Mouse (Mus musculus) liver, embryonic 12.5 days (tissue): ENCODE measurements around the gene Accsl. TPM values are rescaled to one million over a fixed set of nuclear protein-coding genes. Genes with fewer than 3 reads are reported as not detected.

ENCODE experiments used
- ATAC-seq: fragments of 200-750 bp; cut with Nextera tagmentation; 2 replicates; pipeline ENCODE4 v1.8.0; 2017; ENCODE audit warnings: moderate number of reproducible peaks, mild to moderate bottlenecking, moderate library complexity
- H3K27ac ChIP-seq: fragments of 300-500 bp; sonication (generic); 2 replicates; pipeline ENCODE4 v1.5.1; 2016; ENCODE audit warnings: mild to moderate bottlenecking
- H3K27me3 ChIP-seq: fragments of 300-500 bp; sonication (generic); replicated peaks from 2 replicates; pipeline ENCODE4 v1.6.1; 2016; ENCODE audit warnings: mild to moderate bottlenecking, moderate library complexity
- H3K36me3 ChIP-seq: fragments of 300-500 bp; sonication (generic); 2 replicates; pipeline ENCODE4 v1.6.1; 2016; ENCODE audit warnings: mild to moderate bottlenecking, moderate library complexity
- H3K4me1 ChIP-seq: fragments of 300-500 bp; sonication (generic); 2 replicates; pipeline ENCODE4 v1.6.1; 2016
- H3K4me2 ChIP-seq: fragments of 300-500 bp; sonication (generic); 2 replicates; pipeline ENCODE4 v1.6.1; 2016; ENCODE audit warnings: mild to moderate bottlenecking, moderate library complexity
- H3K4me3 ChIP-seq: fragments of 300-500 bp; sonication (generic); 2 replicates; pipeline ENCODE4 v1.5.1; 2016; ENCODE audit warnings: mild to moderate bottlenecking, moderate library complexity
- H3K9ac ChIP-seq: fragments of 300-500 bp; sonication (generic); 2 replicates; pipeline ENCODE4 v1.6.1; 2016; ENCODE audit warnings: mild to moderate bottlenecking, moderate library complexity
- H3K9me3 ChIP-seq: fragments of 300-500 bp; sonication (generic); replicated peaks from 2 replicates; pipeline ENCODE4 v1.6.1; 2016; ENCODE audit warnings: mild to moderate bottlenecking, moderate library complexity
- WGBS: fragments of 180-500 bp; shearing (Covaris S2); methylation state at CpG from one replicate; pipeline ENCODE4 v1.1.7; 2016; ENCODE audit not compliant: insufficient replicate concordance; 5-methylcytosine and 5-hydroxymethylcytosine counted together
- polyA plus RNA-seq: library from polyadenylated mRNA; unstranded; fragments of >200 nt; fragmentation: Nextera tagmentation; extraction: Ambion mirVana; gene quantifications from 2 replicates; pipeline ENCODE4 v1.2.1, GENCODE M21; 2016

Accsl gene
- polyA plus RNA-seq, 1 experiment from 2014 or later, result not detected

GRCm38 (mm10) chr2:93840109-93840508 is 28.8 kb downstream of the Accsl start:
- Histone ChIP-seq H3K27ac (no peak overlapping the region), H3K27me3 (no peaks in the 10 kb centered on the region), H3K9ac (no peak overlapping the region), H3K4me1 (no peaks in the 10 kb centered on the region), H3K4me2 (no peak overlapping the region), H3K4me3 (no peak overlapping the region), H3K36me3 (peaks cover 16% of the 10 kb centered on the region; the same call in 1 of the 2 replicates), H3K9me3 (no peaks in the 10 kb centered on the region)
- 73% methylated on average over 6 of the region's 6 CpGs for WGBS
- ATAC-seq, result no peak

GRCm38 (mm10) chr2:93838931-93839330 is 30.0 kb downstream of the Accsl start:
- H3K9ac ChIP-seq, result no peak overlapping the region
- H3K27ac ChIP-seq, result no peak overlapping the region
- H3K36me3 ChIP-seq, result peaks cover 11% of the 10 kb centered on the region; the same call in 1 of the 2 replicates
- H3K4me2 ChIP-seq, result no peak overlapping the region
- 78% methylated on average over 4 of the region's 4 CpGs for WGBS
- H3K27me3 ChIP-seq, result no peaks in the 10 kb centered on the region
- no peaks in the 10 kb centered on the region for H3K4me1 ChIP-seq
- no peaks in the 10 kb centered on the region for H3K9me3 ChIP-seq
- no peak for ATAC-seq
- no peak overlapping the region for H3K4me3 ChIP-seq

GRCm38 (mm10) chr2:93836232-93836785 is 32.6 kb downstream of the Accsl start:
- Histone ChIP-seq H3K4me1 (no peaks in the 10 kb centered on the region), H3K36me3 (peaks cover 11% of the 10 kb centered on the region; the same call in 1 of the 2 replicates), H3K27ac (no peak overlapping the region), H3K4me2 (no peak overlapping the region), H3K9ac (no peak overlapping the region), H3K27me3 (no peaks in the 10 kb centered on the region), H3K9me3 (no peaks in the 10 kb centered on the region), H3K4me3 (no peak overlapping the region)
- ATAC-seq, result no peak
- WGBS, result 69% methylated on average over 13 of the region's 13 CpGs

GRCm38 (mm10) chr2:93835596-93835995 is 33.4 kb downstream of the Accsl start:
- Histone ChIP-seq H3K27ac (no peak overlapping the region), H3K4me2 (no peak overlapping the region), H3K9me3 (no peaks in the 10 kb centered on the region), H3K9ac (no peak overlapping the region), H3K4me1 (no peaks in the 10 kb centered on the region), H3K36me3 (peaks cover 5% of the 10 kb centered on the region; the same call in 1 of the 2 replicates), H3K4me3 (no peak overlapping the region), H3K27me3 (no peaks in the 10 kb centered on the region)
- WGBS, result 75% methylated on average over 11 of the region's 11 CpGs
- no peak for ATAC-seq

- H3K4me2 ChIP-seq, result no peak overlapping the region
- no peak overlapping the region for H3K9ac ChIP-seq
- no peaks in the 10 kb centered on the region for H3K27me3 ChIP-seq
- 12% methylated on average over 8 of the region's 8 CpGs for WGBS
- H3K27ac ChIP-seq, result no peak overlapping the region
- H3K4me1 ChIP-seq, result peaks cover 19% of the 10 kb centered on the region
- ATAC-seq, result no peak
- peaks cover 10% of the 10 kb centered on the region; the same call in 1 of the 2 replicates for H3K36me3 ChIP-seq
- no peak overlapping the region for H3K4me3 ChIP-seq
- no peaks in the 10 kb centered on the region for H3K9me3 ChIP-seq
These were observed 45.4 kb downstream of the Accsl start for GRCm38 (mm10) chr2:93823519-93823918.

GRCm38 (mm10) chr2:93822045-93822749 is 46.8 kb downstream of the Accsl start, which contains the start of gene Ext2:
Gene Ext2, minus strand, starts transcription at chr2:93822568.
- Histone ChIP-seq H3K9ac (peak within 1 kb of the TSS; percentile 81), H3K36me3 (peaks cover 10% of the 10 kb centered on the region; the same call in 1 of the 2 replicates), H3K27me3 (no peaks in the 10 kb centered on the region), H3K9me3 (no peaks in the 10 kb centered on the region), H3K4me3 (peak within 1 kb of the TSS; percentile 83), H3K4me2 (peak within 1 kb of the TSS; percentile 82), H3K4me1 (peaks cover 32% of the 10 kb centered on the region), H3K27ac (no peak within 1 kb of the TSS)
- WGBS, result under 1% methylated on average over 58 of the region's 66 CpGs
- peak; percentile 89 for ATAC-seq

- Histone ChIP-seq H3K9me3 (no peaks in the 10 kb centered on the region), H3K4me1 (peaks cover 32% of the 10 kb centered on the region), H3K27ac (no peak overlapping the region), H3K4me2 (no peak overlapping the region), H3K4me3 (no peak overlapping the region), H3K9ac (no peak overlapping the region), H3K27me3 (no peaks in the 10 kb centered on the region), H3K36me3 (peaks cover 18% of the 10 kb centered on the region)
- WGBS, result 51% methylated on average over 5 of the region's 5 CpGs
- ATAC-seq, result peak; percentile 43; the same call in 1 of the 2 replicates
These were observed 51.2 kb downstream of the Accsl start for GRCm38 (mm10) chr2:93817791-93818190.

GRCm38 (mm10) chr2:93813343-93813742 is 55.6 kb downstream of the Accsl start:
- Histone ChIP-seq H3K4me2 (no peak overlapping the region), H3K4me1 (peaks cover 11% of the 10 kb centered on the region), H3K9me3 (no peaks in the 10 kb centered on the region), H3K9ac (no peak overlapping the region), H3K4me3 (no peak overlapping the region), H3K27ac (no peak overlapping the region), H3K36me3 (peaks cover 43% of the 10 kb centered on the region), H3K27me3 (no peaks in the 10 kb centered on the region)
- ATAC-seq, result no peak
- WGBS, result 89% methylated on average over 22 of the region's 22 CpGs

GRCm38 (mm10) chr2:93811812-93812211 is 57.1 kb downstream of the Accsl start:
- ATAC-seq, result no peak
- Histone ChIP-seq H3K9ac (no peak overlapping the region), H3K4me1 (no peaks in the 10 kb centered on the region), H3K4me3 (no peak overlapping the region), H3K4me2 (no peak overlapping the region), H3K27ac (no peak overlapping the region), H3K27me3 (no peaks in the 10 kb centered on the region), H3K36me3 (peaks cover 57% of the 10 kb centered on the region), H3K9me3 (no peaks in the 10 kb centered on the region)
- WGBS, result 26% methylated on average over 4 of the region's 4 CpGs

- no peak overlapping the region for H3K4me3 ChIP-seq
- no peaks in the 10 kb centered on the region for H3K27me3 ChIP-seq
- no peak overlapping the region for H3K27ac ChIP-seq
- ATAC-seq, result no peak
- 9% methylated on average over 2 of the region's 2 CpGs for WGBS
- peaks cover 8% of the 10 kb centered on the region; the same call in 1 of the 2 replicates for H3K4me1 ChIP-seq
- no peak overlapping the region for H3K9ac ChIP-seq
- H3K36me3 ChIP-seq, result peaks cover 76% of the 10 kb centered on the region
- no peak overlapping the region for H3K4me2 ChIP-seq
- H3K9me3 ChIP-seq, result no peaks in the 10 kb centered on the region
These were observed 59.0 kb downstream of the Accsl start for GRCm38 (mm10) chr2:93809931-93810330.

- H3K9me3 ChIP-seq, result no peaks in the 10 kb centered on the region
- H3K4me3 ChIP-seq, result no peak overlapping the region
- no peaks in the 10 kb centered on the region for H3K27me3 ChIP-seq
- no peak overlapping the region for H3K4me2 ChIP-seq
- ATAC-seq, result no peak
- no peak overlapping the region for H3K27ac ChIP-seq
- 83% methylated on average over 5 of the region's 5 CpGs for WGBS
- no peak overlapping the region for H3K9ac ChIP-seq
- peaks cover 11% of the 10 kb centered on the region; the same call in 1 of the 2 replicates for H3K4me1 ChIP-seq
- peaks cover 86% of the 10 kb centered on the region for H3K36me3 ChIP-seq
These were observed 60.9 kb downstream of the Accsl start for GRCm38 (mm10) chr2:93808071-93808470.

- Histone ChIP-seq H3K4me3 (no peak overlapping the region), H3K27me3 (no peaks in the 10 kb centered on the region), H3K4me2 (no peak overlapping the region), H3K4me1 (peaks cover 11% of the 10 kb centered on the region; the same call in 1 of the 2 replicates), H3K36me3 (peaks cover 84% of the 10 kb centered on the region), H3K9ac (no peak overlapping the region), H3K9me3 (no peaks in the 10 kb centered on the region), H3K27ac (no peak overlapping the region)
- ATAC-seq, result no peak
- WGBS, result 79% methylated on average over 8 of the region's 8 CpGs
These were observed 61.5 kb downstream of the Accsl start for GRCm38 (mm10) chr2:93807440-93807839.
